Comparison of ENCODE assay signal across 22 mouse cellular contexts in the genomic region with DNA sequence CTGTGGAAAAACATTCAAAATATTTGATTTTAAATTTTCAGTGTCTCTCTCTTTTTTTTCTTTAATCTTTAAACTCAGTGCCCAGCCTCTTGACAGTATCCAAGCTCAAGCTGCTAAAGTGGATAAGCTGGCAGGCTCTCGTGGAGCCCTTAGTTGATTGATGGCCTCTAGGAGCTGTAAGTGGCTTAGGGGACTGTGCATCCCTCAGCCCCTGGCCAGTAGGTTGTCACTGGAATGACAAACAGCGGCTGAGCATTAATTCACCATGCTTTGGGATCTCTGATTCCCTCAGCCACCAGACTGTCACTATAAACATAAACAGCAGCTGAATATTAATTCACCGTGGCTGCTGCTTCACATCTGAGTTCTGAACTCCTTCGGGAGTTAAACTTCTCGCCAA.
DNase-seq lines count a peak whose midpoint lies in the region; ATAC-seq lines count a peak whose summit lies in the region.
"Had no signal": no experiment of that assay in that cellular context is flagged by ENCODE, and none has a peak within 500 bp of the region (broad histone marks: within the 10 kb centered on the region; RNA-seq: fewer than 3 reads in every experiment).

No protein-coding gene starts in this region.

- no peaks in the 10 kb centered on the region for H3K9me3 ChIP-seq in heart, embryonic 10.5 days
- H3K9me3 ChIP-seq in hindbrain, embryonic 15.5 days, result no peaks in the 10 kb centered on the region
- H3K9me3 ChIP-seq in midbrain, embryonic 15.5 days, result no peaks in the 10 kb centered on the region
- H3K9me3 ChIP-seq: forebrain, embryonic 15.5 days had no signal

- DNase-seq in heart, adult 11 months, result peak; percentile 30
- no peak for DNase-seq in heart, embryonic 10.5 days (ENCODE audit: low spot score)
- DNase-seq in retina, embryonic 14.5 days (ENCODE audit: low spot score), result peak; percentile 2
- DNase-seq in adrenal gland, adult 8-10 months, result no peak
- no peak for DNase-seq in urinary bladder, postnatal 25 days (ENCODE audit: low spot score)
- DNase-seq in left cerebral cortex, postnatal 36 days (ENCODE audit: low spot score in 2 of 2), result no peak
- DNase-seq: adrenal gland, postnatal 10 days; cerebellum, adult 11 months; cerebellum, postnatal 14 days; embryo, embryonic 11 days; gastrocnemius, postnatal 36 days; kidney, adult 18-20 months; left cerebral cortex, postnatal 4 days; lung, adult 2 months; lung, postnatal 4 days; right cerebral cortex, postnatal 4 days; thymus, adult 2 months had no signal

- H3K36me3 ChIP-seq in heart, embryonic 10.5 days, result no peaks in the 10 kb centered on the region
- H3K36me3 ChIP-seq in hindbrain, embryonic 15.5 days, result no peaks in the 10 kb centered on the region
- H3K36me3 ChIP-seq in midbrain, embryonic 15.5 days (replicated peaks), result no peaks in the 10 kb centered on the region
- H3K36me3 ChIP-seq: forebrain, embryonic 15.5 days had no signal

- no peak overlapping the region for H3K9ac ChIP-seq in hindbrain, embryonic 15.5 days
- no peak overlapping the region for H3K9ac ChIP-seq in midbrain, embryonic 15.5 days
- H3K9ac ChIP-seq: forebrain, embryonic 15.5 days had no signal

- H3K27me3 ChIP-seq in heart, embryonic 10.5 days (ENCODE audit: insufficient read depth, poor library complexity, severe bottlenecking), result no peaks in the 10 kb centered on the region
- no peaks in the 10 kb centered on the region for H3K27me3 ChIP-seq in hindbrain, embryonic 15.5 days
- H3K27me3 ChIP-seq in midbrain, embryonic 15.5 days (replicated peaks), result no peaks in the 10 kb centered on the region
- H3K27me3 ChIP-seq: forebrain, embryonic 15.5 days had no signal

- H3K4me2 ChIP-seq in hindbrain, embryonic 15.5 days, result no peak overlapping the region
- no peak overlapping the region for H3K4me2 ChIP-seq in midbrain, embryonic 15.5 days
- H3K4me2 ChIP-seq: forebrain, embryonic 15.5 days; liver, embryonic 11.5 days had no signal

- no peak overlapping the region for H3K27ac ChIP-seq in heart, embryonic 10.5 days
- peak overlapping the region; percentile 39; the same call in 1 of the 2 replicates for H3K27ac ChIP-seq in hindbrain, embryonic 15.5 days (replicated peaks)
- H3K27ac ChIP-seq in midbrain, embryonic 15.5 days, result peak overlapping the region; percentile 66
- H3K27ac ChIP-seq: forebrain, embryonic 15.5 days; kidney, postnatal 0 days had no signal

- no peaks in the 10 kb centered on the region for H3K4me1 ChIP-seq in heart, embryonic 10.5 days
- peaks cover 7% of the 10 kb centered on the region; the same call in 1 of the 2 replicates for H3K4me1 ChIP-seq in hindbrain, embryonic 15.5 days (replicated peaks)
- H3K4me1 ChIP-seq in midbrain, embryonic 15.5 days, result peaks cover 10% of the 10 kb centered on the region
- H3K4me1 ChIP-seq: forebrain, embryonic 15.5 days had no signal

- no peak overlapping the region for H3K4me3 ChIP-seq in heart, embryonic 10.5 days
- H3K4me3 ChIP-seq in hindbrain, embryonic 15.5 days, result no peak overlapping the region
- H3K4me3 ChIP-seq in midbrain, embryonic 15.5 days, result no peak overlapping the region
- H3K4me3 ChIP-seq: forebrain, embryonic 15.5 days had no signal

- peak; percentile 80 for ATAC-seq in hindbrain, embryonic 15.5 days (ENCODE audit: low FRiP score, low read depth)
- ATAC-seq in midbrain, embryonic 15.5 days (replicated peaks), result peak; percentile 78
- ATAC-seq: forebrain, embryonic 15.5 days had no signal

- 52% methylated on average over 5 of the region's 5 CpGs for WGBS in heart, embryonic 10.5 days
- WGBS in hindbrain, embryonic 15.5 days, result 31% methylated on average over 5 of the region's 5 CpGs
- 35% methylated on average over 5 of the region's 5 CpGs for WGBS in midbrain, embryonic 15.5 days

- intact Hi-C loops in left cerebral cortex, postnatal 36 days (cut with DNase I), result loop anchor here (2.0 kb wide), 1 partner anchor 399 kb away; no protein-coding TSS in a partner anchor

Comparison
In these comparisons a context has a peak if more than half of its experiments do, and no peak if none do; other contexts are left out.
1. DNase-seq: peak in heart, adult 11 months (single experiment) and retina, embryonic 14.5 days (single experiment); none in heart, embryonic 10.5 days (single experiment), adrenal gland, adult 8-10 months (single experiment), urinary bladder, postnatal 25 days (single experiment) and left cerebral cortex, postnatal 36 days (0 of 2).